Mouse (Mus musculus) limb, embryonic 11.5 days (tissue): Measurements from ENCODE around the gene Elmod3. TPM values are rescaled to one million over a fixed set of nuclear protein-coding genes. Genes with fewer than 3 reads are reported as not detected.

Experiments used
- ATAC-seq: fragments of 200-750 bp; cut with Nextera tagmentation; 2 replicates; pipeline ENCODE4 v1.8.0; 2017; ENCODE audit warnings: low read depth; ENCODE audit not compliant: insufficient number of reproducible peaks, low FRiP score, low TSS enrichment
- DNase-seq: peaks from one replicate; pipeline ENCODE4 v3.0.0-alpha.2; 2015; ENCODE audit warnings: low spot score
- H3K27ac ChIP-seq: fragments of 300-500 bp; sonication (generic); replicated peaks from 2 replicates; pipeline ENCODE4 v1.5.1; 2014; ENCODE audit warnings: low read depth, mild to moderate bottlenecking, low read length
- H3K27me3 ChIP-seq: fragments of 300-500 bp; sonication (generic); 2 replicates; pipeline ENCODE4 v1.6.1; 2014; ENCODE audit warnings: mild to moderate bottlenecking, low read length, mixed read lengths; ENCODE audit not compliant: control insufficient read depth, insufficient read depth
- H3K36me3 ChIP-seq: fragments of 300-500 bp; sonication (generic); 2 replicates; pipeline ENCODE4 v1.6.1; 2014; ENCODE audit warnings: mild to moderate bottlenecking, low read length, moderate library complexity, mixed read lengths; ENCODE audit not compliant: control insufficient read depth, insufficient read depth
- H3K4me1 ChIP-seq: fragments of 300-500 bp; sonication (generic); 2 replicates; pipeline ENCODE4 v1.6.1; 2014; ENCODE audit warnings: low read length, mixed read lengths; ENCODE audit not compliant: control insufficient read depth, insufficient read depth
- H3K4me2 ChIP-seq: fragments of 300-500 bp; sonication (generic); 2 replicates; pipeline ENCODE4 v1.6.1; 2014; ENCODE audit warnings: low read depth, mild to moderate bottlenecking, moderate library complexity; ENCODE audit not compliant: severe bottlenecking
- H3K4me3 ChIP-seq: fragments of 300-500 bp; sonication (generic); 2 replicates; pipeline ENCODE4 v1.5.1; 2014; ENCODE audit warnings: low read depth, low read length
- H3K9ac ChIP-seq: fragments of 300-500 bp; sonication (generic); 2 replicates; pipeline ENCODE4 v1.6.1; 2014; ENCODE audit warnings: mild to moderate bottlenecking, low read length
- H3K9me3 ChIP-seq: fragments of 300-500 bp; sonication (generic); 2 replicates; pipeline ENCODE4 v1.6.1; 2016; ENCODE audit warnings: low read length; ENCODE audit not compliant: control insufficient read depth
- WGBS: fragments of 180-500 bp; shearing (Covaris S2); extraction: QIAGEN DNeasy Blood & Tissue Kit; methylation state at CpG from one replicate; pipeline ENCODE4 v1.1.7; 2014; 5-methylcytosine and 5-hydroxymethylcytosine counted together
- polyA plus RNA-seq: library from polyadenylated mRNA; unstranded; fragments of >200 nt; fragmentation: Nextera tagmentation; extraction: Ambion mirVana; gene quantifications from 2 replicates; pipeline ENCODE4 v1.2.1, GENCODE M21; 2014

Gene Elmod3
- polyA plus RNA-seq = 15.8 and 16.8 TPM in 2 replicates

DNA sequence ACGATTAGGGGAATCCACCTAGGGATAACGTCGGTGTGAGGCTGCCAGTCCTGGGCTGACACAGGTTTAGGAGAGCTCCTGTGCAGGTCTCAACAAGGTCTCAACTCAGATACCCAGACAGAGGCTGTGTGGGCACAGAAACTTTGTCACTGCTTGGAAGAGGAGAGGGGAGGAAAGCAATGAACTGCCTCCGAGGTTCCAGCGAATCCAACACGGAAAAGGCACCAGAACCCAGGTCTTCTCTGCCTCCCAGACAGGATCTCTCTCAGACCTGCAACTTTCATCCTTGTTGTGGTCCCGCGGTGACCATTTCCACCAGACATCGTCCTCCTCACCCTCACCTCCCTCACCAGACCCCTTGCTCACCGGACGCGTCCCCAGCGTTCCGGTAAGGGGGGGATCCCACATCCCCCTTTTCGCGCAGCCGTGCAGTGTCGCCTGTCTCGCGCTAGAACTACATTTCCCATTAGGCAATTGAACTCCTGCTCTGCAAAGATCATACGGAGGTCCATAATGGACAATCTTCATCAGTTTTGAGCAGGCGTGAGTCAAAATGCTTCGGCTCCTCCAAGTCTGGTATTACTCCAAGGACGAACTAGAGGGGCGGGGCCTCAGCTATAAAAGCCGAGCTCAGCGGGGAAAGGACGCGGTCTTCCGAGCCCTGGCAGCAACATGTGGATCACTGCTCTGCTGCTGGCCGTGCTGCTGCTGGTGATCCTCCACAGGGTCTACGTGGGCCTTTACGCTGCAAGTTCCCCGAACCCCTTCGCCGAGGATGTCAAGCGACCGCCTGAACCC is at the start of gene Elmod3, which contains the start of gene Retsat:
Gene Elmod3 (minus strand): TSS at position 458 of the 798 bp plus-strand sequence.
Gene Retsat (plus strand): TSS at position 520 of the 798 bp plus-strand sequence.
- no peak within 1 kb of the TSS for H3K27ac ChIP-seq
- peak within 1 kb of the TSS; percentile 65 for H3K4me2 ChIP-seq
- WGBS = 1% methylated on average over 38 of the region's 38 CpGs
- ATAC-seq (peak; percentile 87), DNase-seq (peak; percentile 93)
- no peaks in the 10 kb centered on the region for H3K27me3 ChIP-seq
- H3K36me3 ChIP-seq = no peaks in the 10 kb centered on the region
- H3K9me3 ChIP-seq = no peaks in the 10 kb centered on the region
- H3K4me3 ChIP-seq = peak within 1 kb of the TSS; percentile 51
- H3K4me1 ChIP-seq = peaks cover 5% of the 10 kb centered on the region; the same call in 1 of the 2 replicates
- H3K9ac ChIP-seq = peak within 1 kb of the TSS; percentile 66

DNA sequence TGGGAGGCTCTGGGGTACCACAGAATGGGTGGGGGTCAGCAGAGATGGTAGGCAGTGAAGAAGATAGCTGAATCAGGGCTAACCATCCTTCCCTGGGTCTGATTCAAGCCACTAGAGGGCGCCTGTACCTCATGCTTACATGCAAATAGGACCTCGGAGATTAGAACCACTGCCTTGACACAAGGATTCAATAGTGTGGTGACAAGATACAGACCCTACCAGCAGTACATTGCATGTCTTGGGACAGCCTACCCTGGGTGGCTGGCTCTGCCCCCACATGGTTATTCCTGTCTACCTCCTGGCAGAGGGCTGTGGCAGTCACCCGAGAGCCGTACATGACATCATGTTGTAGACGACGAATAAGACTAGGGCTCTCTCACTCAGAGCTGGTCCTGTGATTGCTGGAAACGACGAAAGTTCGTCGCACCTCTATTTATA is 49.2 kb upstream of the Elmod3 start:
- Histone ChIP-seq H3K4me1 (peaks cover 26% of the 10 kb centered on the region), H3K27me3 (no peaks in the 10 kb centered on the region), H3K27ac (no peak overlapping the region), H3K9me3 (no peaks in the 10 kb centered on the region), H3K36me3 (no peaks in the 10 kb centered on the region), H3K4me2 (no peak overlapping the region), H3K9ac (no peak overlapping the region), H3K4me3 (no peak overlapping the region)
- DNase-seq (peak; percentile 79), ATAC-seq (peak; percentile 40; the same call in 1 of the 2 replicates)
- 54% methylated on average over 10 of the region's 10 CpGs for WGBS

DNA sequence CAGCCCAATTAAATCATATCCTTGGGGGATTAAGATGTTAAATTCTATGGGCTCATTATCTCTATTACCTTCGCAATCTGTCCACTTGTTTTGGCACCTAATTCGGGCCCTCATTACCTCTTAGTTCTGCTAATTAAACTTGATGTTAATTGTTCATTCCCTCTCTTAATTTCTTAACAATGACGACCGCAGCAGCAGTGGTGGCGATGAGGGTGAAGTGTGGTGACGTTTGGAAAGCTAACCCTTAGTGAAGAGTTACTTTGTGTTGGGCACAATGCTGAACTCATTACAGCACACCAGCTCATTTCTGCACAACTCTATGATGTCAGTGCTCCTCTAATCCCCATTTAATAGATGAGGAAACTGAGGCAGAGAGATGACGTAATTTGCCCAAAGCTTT is 47.2 kb upstream of the Elmod3 start:
- H3K4me3 ChIP-seq = no peak overlapping the region
- DNase-seq (no peak), ATAC-seq (no peak)
- no peak overlapping the region for H3K9ac ChIP-seq
- H3K4me2 ChIP-seq = no peak overlapping the region
- H3K4me1 ChIP-seq = peaks cover 22% of the 10 kb centered on the region
- no peak overlapping the region for H3K27ac ChIP-seq
- 54% methylated on average over 7 of the region's 7 CpGs for WGBS
- H3K36me3 ChIP-seq = no peaks in the 10 kb centered on the region; the same call in 1 of the 2 replicates
- no peaks in the 10 kb centered on the region for H3K27me3 ChIP-seq
- no peaks in the 10 kb centered on the region for H3K9me3 ChIP-seq

DNA sequence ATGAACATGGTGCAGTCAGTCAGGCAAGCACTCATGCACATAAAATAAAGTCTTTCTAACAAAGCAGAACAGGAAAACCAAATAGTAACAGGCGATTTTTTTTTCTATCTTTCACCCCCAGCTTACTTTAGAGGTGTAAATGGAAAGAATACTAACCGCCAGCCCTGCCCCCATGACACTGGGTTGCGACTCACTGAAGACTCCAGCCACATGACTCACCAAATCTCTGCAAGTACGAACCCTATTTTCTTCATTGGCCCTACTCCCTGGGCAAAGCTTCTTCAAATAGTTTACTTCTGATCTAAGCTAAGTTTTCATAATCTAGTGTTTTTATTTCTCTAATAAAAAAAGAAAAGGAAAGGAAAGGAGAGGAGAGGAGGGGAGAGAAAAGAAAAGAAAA is 46.4 kb upstream of the Elmod3 start:
- ATAC-seq = no peak
- whole genome bisulfite sequencing = 75% methylated on average over 4 of the region's 4 CpGs
- no peak for DNase-seq
- Histone ChIP-seq H3K4me2 (no peak overlapping the region), H3K9me3 (no peaks in the 10 kb centered on the region), H3K27ac (no peak overlapping the region), H3K27me3 (no peaks in the 10 kb centered on the region), H3K4me1 (peaks cover 19% of the 10 kb centered on the region), H3K4me3 (no peak overlapping the region), H3K9ac (no peak overlapping the region), H3K36me3 (no peaks in the 10 kb centered on the region; the same call in 1 of the 2 replicates)

DNA sequence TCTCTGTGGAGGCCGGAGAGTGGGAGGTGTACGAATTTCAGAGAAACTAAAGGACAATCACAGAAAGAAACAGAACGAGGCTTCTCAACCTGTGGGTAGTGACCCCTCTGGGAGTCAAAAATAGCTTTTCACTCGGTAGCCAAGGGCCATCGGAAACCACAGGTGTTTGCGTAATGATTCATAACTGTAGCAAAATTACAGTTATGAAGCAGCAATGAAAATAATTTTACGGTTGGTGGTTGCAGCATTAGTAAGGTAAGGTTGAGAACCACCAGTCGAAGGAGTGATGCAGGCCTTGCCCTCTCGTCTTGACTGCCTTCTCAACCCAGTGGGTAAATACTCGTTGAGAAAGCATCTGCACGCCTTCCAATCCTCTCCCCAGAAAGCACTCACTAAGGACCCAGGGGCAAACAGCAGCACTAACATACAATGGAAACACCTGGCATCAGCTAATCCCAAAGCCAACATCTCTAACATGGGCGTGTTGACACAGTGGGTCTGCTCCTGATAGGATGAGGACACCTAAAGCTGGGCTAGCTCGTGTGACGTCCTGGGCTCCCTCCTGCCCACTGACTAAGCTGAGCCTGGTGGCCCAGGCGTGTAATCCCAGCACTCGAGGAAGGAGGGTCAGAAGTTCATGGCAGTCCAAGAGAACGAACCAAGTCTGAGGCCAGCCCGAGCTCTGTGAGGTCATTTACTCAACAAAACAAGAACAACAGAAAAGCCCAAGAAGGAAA is 43.2 kb upstream of the Elmod3 start:
- Histone ChIP-seq H3K9me3 (no peaks in the 10 kb centered on the region), H3K9ac (no peak overlapping the region), H3K4me3 (no peak overlapping the region), H3K4me2 (no peak overlapping the region), H3K36me3 (no peaks in the 10 kb centered on the region; the same call in 1 of the 2 replicates), H3K4me1 (no peaks in the 10 kb centered on the region), H3K27ac (no peak overlapping the region), H3K27me3 (no peaks in the 10 kb centered on the region)
- WGBS = 84% methylated on average over 18 of the region's 18 CpGs
- ATAC-seq (no peak), DNase-seq (no peak)

DNA sequence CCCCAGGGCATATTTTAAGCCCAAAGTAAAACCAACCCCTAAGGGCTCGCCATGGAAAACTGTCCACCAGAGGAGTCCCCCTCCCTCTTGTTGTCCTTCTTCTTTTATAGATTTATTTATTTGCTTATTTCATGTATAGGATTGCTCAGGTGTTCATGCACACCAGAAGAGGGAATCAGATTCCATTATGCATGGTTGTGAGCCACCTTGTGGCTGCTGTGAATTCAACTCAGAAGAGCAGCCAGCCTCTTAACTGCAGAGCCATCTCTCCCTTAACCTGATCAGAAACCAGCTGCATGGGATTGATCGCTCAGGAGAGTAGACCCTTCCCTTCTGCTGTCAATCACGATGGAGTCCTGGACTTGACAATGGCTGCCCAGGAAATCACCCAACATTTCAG is 38.7 kb upstream of the Elmod3 start:
- Histone ChIP-seq H3K4me2 (no peak overlapping the region), H3K4me1 (no peaks in the 10 kb centered on the region), H3K9ac (no peak overlapping the region), H3K4me3 (no peak overlapping the region), H3K27me3 (no peaks in the 10 kb centered on the region), H3K36me3 (peaks cover 3% of the 10 kb centered on the region), H3K27ac (no peak overlapping the region), H3K9me3 (no peaks in the 10 kb centered on the region)
- no peak for ATAC-seq
- WGBS = 89% methylated on average over 3 of the region's 3 CpGs
- DNase-seq = no peak

DNA sequence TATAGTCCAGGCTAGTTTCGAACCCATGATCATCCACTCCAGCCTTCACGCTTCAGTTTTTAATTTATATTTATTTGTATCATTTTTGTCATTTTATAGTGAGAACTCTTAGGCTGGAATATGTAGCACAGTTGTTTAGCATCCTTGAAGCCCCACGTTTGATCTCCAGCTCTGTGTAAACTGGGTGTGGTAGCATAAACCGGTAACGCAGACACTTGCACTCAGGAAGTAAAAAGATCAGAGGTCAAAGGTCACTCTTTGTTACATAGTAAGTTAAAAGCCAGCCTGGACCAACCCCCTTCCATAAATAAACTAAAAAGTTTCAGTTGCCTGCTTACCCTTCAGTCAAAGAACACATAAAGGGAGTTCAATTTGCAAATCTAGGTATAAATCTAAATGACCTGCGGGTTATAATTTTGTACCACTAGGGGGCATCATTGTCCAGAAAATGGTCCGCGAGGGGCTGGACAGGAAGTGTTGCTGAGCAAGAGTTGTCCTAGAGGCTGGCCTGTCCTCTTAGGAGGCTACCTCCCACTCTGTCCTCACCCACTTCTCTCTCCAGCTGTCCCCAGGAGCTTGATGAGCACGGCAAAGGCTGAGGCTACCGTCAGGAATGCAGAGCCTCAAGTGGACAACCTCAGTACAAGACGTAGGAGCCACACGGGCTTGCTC is 37.7 kb upstream of the Elmod3 start:
- Histone ChIP-seq H3K27me3 (no peaks in the 10 kb centered on the region), H3K27ac (no peak overlapping the region; the same call in 1 of the 2 replicates)

DNA sequence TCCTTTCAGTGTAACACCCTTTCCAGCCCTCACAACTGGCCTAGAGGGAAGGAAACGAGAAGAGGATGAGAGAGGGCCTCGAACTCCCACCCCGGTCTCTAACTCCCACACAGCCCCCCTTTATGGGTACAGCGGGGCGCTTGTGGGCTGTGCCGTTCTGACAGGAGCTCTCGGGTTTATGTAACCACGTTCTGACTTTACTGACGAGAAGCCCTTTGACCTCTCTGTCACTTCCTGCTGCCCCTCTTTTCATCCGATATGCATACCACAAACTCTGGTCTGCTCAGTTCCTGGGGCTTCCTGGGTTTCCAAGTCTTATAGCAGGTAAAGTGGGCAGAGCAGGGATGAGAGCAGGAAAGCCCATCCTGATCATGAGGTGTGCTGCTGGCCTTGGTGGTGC is 36.1 kb upstream of the Elmod3 start:
- 74% methylated on average over 10 of the region's 10 CpGs for WGBS

More for the DNA sequence above, 37.7 kb upstream of the Elmod3 start:
- WGBS = 50% methylated on average over 12 of the region's 12 CpGs
- Histone ChIP-seq H3K4me1 (no peaks in the 10 kb centered on the region), H3K4me2 (no peak overlapping the region), H3K4me3 (no peak overlapping the region), H3K9ac (no peak overlapping the region), H3K36me3 (peaks cover 3% of the 10 kb centered on the region), H3K9me3 (no peaks in the 10 kb centered on the region)
- ATAC-seq (peak; percentile 37; the same call in 1 of the 2 replicates), DNase-seq (peak; percentile 76)

More for the DNA sequence above, 36.1 kb upstream of the Elmod3 start:
- Histone ChIP-seq H3K36me3 (peaks cover 6% of the 10 kb centered on the region; the same call in 1 of the 2 replicates), H3K4me3 (no peak overlapping the region), H3K9ac (no peak overlapping the region), H3K4me1 (no peaks in the 10 kb centered on the region), H3K4me2 (no peak overlapping the region), H3K9me3 (no peaks in the 10 kb centered on the region), H3K27me3 (no peaks in the 10 kb centered on the region), H3K27ac (no peak overlapping the region)
- no peak for ATAC-seq
- no peak for DNase-seq
